Mouse (Mus musculus): ENCODE measurements around the gene Krt76. TPM values are rescaled to one million over a fixed set of nuclear protein-coding genes. Genes with fewer than 3 reads are reported as not detected.
A peak's percentile ranks its signal among the peaks of the same experiment; 100 is the strongest.

The Krt76 gene
- not detected for total RNA-seq (2021)
- long read RNA-seq, experiment 1: 0 reads
- long read RNA-seq, experiment 2: 0 reads

DNA sequence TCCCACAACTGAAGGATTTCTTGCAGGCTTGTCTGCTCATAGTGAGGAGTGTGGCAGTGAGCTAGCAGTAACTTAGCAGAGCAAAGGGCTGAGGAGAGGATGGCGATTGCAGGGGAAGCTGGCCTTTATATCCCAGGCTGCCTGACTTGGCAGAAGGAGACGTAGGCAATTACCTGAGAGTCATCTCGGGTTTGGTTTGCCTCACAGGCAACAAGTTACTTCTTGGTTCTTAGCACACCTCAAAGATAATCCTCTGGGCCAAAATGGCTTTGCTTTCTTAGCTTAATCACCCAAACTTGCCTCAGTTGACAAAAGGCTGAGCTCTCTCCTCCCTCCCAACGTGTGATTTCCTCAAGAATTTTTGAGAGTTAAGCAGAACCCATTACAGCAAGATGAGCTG is at the start of gene Krt76:
Krt76 (minus strand) TSS at position 101 of the 400 bp plus-strand sequence.
- Histone ChIP-seq H3K27ac (no peak within 1 kb of the TSS), H3K4me3 (no peak within 1 kb of the TSS)
- DNase-seq (ENCODE audit: low spot score in 2 of 2): no peak
- no peak for TF ChIP-seq CTCF (conservative IDR thresholded peaks at IDR 0.05)

DNA sequence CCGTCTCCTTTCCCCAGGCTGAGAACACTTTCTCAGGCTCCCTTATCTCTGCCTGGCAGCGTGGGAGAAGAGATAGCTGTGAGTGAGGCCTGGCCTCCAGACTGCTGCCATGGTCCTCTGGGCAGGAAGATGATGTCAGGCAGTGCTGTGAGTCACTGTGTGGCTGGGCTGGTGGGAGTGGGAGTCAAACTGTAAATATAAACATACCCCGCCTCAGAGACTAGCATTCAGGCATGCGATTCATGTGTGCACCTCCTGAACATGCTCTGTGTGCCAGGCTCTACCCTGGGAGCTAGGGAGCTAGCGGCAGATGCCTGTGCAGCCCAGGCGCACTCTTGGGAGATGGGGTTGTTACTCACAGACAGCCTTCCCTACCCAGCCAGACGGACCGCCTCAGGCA is 49.2 kb upstream of the Krt76 start:
- Histone ChIP-seq H3K4me3 (no peak overlapping the region), H3K27ac (no peak overlapping the region)
- peak in 1 of 2 experiments; percentile 5 for DNase-seq (ENCODE audit: low spot score in 2 of 2)
- no peak for TF ChIP-seq CTCF (conservative IDR thresholded peaks at IDR 0.05)

DNA sequence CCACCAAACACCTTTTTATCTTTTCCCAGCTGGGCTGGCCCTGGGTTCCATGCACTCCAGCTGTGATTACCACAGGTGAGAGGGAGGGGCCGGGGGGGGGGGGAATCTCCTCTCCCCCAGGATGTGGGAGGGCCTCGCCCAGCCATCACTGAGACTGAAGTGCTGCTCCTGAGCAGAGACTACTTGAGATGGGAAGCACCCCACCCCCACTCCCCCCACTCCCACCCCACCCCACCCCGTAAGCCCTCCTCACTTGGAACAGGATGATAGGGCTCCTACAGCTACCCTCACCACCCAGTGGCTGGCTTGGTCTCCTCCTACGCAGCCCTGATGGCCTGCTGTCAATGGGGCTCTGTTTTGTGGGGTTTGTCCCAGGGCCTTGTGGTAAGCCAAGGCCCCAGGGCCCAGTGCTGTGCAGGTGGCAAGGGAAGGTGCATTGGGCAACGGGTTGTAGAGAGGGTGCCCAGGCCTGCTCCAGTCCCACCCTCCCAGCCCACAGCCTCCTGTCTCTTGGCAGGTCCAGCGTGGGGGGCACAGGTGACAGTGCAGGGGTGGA is 47.6 kb upstream of the Krt76 start, which contains the start of gene Krt79:
Krt79 (minus strand) TSS at position 51 of the 556 bp plus-strand sequence.
- DNase-seq (ENCODE audit: low spot score in 2 of 2): no peak
- no peak for TF ChIP-seq CTCF (conservative IDR thresholded peaks at IDR 0.05)
- no peak within 1 kb of the TSS for H3K27ac ChIP-seq
- H3K4me3 ChIP-seq: no peak within 1 kb of the TSS

DNA sequence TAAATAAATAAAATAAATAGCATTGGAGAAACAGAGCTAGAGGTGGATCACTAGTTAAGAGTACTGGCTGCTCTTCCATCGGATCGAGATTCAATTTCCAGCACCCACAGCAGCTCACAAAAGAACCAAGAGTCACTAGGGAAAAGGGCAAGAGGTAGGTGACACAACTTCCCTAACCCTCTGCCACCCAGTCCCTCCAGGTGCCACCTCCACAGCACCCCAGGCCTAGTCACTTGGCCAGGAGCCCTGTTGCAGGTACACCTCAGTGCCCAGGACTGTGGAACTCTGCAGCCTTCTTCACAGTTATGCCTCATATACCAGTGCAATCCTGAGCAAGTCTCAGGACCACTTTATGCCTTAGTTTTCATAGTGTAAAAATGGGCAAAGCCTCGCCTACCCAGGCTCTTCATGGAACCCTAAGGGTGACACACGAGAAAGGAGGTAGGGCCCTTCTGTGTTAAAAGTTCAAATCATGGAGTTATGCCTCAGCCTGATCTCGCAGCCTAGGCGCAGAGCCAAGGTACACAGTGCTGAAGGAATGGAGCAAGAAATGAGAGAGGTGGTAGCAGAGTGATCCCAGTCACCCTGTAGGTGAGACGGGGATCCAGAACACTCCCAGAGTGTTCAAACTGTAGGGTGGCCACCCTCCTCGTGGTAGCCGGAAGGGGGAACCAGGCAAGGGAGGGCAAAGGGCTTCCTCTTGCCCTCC is 46.0 kb upstream of the Krt76 start:
- no peak for TF ChIP-seq CTCF (conservative IDR thresholded peaks at IDR 0.05)
- Histone ChIP-seq H3K27ac (no peak overlapping the region), H3K4me3 (no peak overlapping the region)
- no peak for DNase-seq (ENCODE audit: low spot score in 2 of 2)

DNA sequence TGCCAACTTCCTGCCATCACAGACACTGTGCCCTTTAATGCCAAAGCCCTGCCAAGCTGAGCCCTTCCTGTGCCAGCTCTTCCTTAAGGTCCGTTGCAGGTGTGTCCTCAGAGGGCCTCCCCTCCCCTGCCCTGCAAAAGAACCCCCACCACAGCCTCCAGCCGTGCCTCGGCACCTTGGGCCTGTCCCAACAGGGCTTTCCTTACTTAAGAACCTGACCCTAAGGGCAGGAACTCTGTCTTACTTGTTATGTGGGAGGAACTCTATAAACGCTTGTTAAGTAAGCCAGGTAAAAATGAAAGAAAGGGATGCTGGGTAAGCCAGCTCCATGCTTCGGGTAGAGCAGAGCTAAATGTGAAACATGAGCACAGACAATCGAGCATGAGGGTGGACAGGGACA is 40.3 kb upstream of the Krt76 start:
- no peak for DNase-seq (ENCODE audit: low spot score in 2 of 2)
- no peak overlapping the region for H3K27ac ChIP-seq
- no peak overlapping the region for H3K4me3 ChIP-seq
- no peak for TF ChIP-seq CTCF (conservative IDR thresholded peaks at IDR 0.05)

DNA sequence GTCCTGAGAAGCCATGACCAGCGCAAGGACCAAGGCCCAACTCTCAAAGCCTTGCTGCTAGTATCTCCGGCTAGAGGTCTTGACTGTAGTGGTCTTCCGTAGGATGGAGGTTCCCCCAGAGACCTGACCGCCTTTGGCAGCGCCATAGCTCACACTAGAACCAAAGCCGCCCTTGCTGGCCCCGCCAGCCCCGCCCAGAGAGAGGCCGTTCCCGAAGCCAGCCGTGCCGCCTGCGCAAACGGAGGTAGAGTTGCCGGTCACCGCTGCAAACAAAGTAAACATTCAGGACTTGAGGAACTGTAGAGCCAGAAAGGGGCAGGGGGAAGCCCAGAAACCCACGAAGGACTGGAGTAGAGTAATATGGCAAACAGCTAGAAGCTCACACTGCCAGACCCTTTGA is 36.9 kb upstream of the Krt76 start:
- H3K27ac ChIP-seq: no peak overlapping the region
- TF ChIP-seq CTCF (conservative IDR thresholded peaks at IDR 0.05): no peak
- H3K4me3 ChIP-seq: no peak overlapping the region
- DNase-seq (ENCODE audit: low spot score in 2 of 2): no peak

DNA sequence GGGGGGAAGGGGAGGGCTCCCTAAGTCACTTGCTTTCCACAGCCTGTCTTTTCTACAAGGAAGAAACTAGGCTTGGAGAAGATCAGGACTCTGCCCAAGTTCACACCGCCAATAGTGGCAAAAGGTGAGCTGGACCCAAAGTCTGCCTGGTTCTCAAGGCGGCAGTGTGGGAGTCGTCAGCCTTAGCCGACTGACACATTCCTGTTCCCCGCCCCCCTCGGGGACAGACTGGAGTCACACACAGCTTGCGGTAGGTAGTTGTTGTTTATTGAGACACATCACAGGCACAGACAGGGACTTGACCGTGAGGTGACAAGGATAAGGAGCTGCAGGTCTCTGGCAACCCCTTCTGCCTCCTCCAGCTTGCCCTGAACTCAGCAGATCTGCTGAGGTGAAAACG is 36.4 kb upstream of the Krt76 start:
- no peak overlapping the region for H3K4me3 ChIP-seq
- no peak overlapping the region for H3K27ac ChIP-seq
- DNase-seq (ENCODE audit: low spot score in 2 of 2): no peak
- TF ChIP-seq CTCF (conservative IDR thresholded peaks at IDR 0.05): no peak

DNA sequence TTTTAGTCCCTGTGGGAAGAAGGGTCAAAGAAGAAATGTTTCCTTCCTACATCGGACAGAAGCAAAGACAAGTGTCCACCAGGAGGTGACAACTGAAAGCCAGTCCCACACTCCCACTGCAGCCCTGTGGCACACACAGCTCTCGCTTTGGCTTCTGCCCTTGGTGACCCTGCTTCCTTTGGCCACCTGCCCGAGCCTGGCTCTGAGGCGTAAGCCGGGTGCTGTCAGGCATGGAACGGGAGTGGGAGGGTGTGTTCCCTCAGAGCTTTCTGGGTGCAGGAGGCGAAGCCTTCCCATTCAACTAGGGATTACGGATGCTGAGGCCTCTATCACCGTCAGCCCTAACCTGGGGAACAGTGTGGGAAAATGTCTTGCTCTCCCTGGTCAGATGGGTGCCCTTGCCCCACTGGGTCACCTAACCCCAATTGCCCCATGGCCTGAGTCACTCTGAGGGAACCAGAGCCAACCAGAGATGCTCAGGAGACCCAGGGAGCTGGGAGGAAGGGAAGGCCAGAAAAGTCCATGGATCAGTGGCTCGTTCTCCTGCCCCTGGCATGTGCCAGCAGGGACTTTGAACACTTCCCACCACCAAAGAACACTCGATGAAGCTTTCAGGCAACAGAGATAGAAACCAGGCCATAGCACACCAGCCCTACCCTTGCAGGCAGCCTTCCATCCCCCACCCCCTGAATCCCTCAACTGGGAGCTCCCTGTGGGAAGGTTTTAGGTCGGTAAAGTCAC is 34.8 kb upstream of the Krt76 start:
- Histone ChIP-seq H3K27ac (no peak overlapping the region), H3K4me3 (no peak overlapping the region)
- TF ChIP-seq CTCF (conservative IDR thresholded peaks at IDR 0.05): no peak
- no peak for DNase-seq (ENCODE audit: low spot score in 2 of 2)

DNA sequence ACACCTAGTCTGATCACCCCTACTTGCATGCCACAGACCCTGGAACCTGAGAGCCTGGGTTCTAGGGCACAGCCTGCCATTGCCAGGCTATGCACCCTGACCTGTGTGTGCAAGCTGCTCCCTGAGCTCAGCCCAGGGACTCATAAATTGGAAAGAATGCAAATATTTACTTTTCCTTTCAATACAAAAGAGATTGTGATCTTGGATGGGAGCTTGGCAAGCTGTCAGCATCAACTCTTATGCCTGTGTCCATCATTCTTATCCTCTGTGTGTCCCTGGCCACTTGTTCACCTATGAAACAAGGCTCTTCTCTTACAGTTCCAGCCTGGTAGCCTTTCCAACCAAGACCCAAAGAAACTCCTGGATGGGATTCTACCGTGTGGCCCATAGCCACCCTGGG is 32.3 kb upstream of the Krt76 start:
- no peak for TF ChIP-seq CTCF (conservative IDR thresholded peaks at IDR 0.05)
- Histone ChIP-seq H3K27ac (no peak overlapping the region), H3K4me3 (no peak overlapping the region)
- DNase-seq (ENCODE audit: low spot score in 2 of 2): no peak

DNA sequence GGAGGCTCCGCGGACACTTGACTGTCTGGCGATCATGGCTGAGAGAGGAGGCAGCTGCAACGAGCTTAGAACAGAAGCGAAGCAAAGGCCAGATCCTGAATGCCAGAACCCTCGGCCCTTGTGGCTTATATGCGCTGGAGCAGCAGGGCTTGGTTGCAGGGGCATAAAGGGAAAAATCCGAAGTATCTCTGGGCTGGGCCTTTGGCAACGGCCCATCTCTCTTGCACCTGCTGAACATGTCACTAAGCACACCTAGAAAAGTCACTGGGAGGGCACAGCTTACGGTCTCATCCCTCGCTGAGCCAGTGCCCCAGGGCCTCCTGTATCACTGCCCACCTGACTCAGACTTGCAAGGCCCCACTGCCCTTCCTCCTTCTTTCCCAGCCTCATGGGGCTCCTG is 31.9 kb upstream of the Krt76 start, which contains the start of gene Krt4:
Krt4 (minus strand) TSS at position 101 of the 400 bp plus-strand sequence.
- TF ChIP-seq CTCF (conservative IDR thresholded peaks at IDR 0.05): no peak
- Histone ChIP-seq H3K4me3 (no peak within 1 kb of the TSS), H3K27ac (no peak within 1 kb of the TSS)
- DNase-seq (ENCODE audit: low spot score in 2 of 2): no peak

DNA sequence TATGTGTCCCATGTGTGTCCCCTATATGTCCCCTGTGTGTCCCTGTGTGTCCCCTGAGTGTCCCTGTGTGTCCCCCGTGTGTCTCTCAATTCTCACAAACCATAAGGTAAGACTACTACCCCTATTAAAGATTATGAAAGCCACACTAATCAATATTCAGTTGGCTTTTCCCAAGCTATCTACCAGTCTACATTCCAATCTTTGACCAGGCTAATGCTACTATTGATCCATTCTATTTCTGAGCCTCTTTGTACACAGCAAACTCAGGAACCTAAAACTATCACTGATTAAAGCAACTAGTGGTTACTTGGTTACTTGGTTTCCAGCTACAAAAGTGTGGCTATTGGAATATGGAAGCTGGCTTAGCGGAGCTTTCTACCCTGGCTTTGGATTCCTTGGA is 29.6 kb upstream of the Krt76 start:
- TF ChIP-seq CTCF (conservative IDR thresholded peaks at IDR 0.05): no peak
- DNase-seq (ENCODE audit: low spot score in 2 of 2): no peak
- Histone ChIP-seq H3K4me3 (no peak overlapping the region), H3K27ac (no peak overlapping the region)

DNA sequence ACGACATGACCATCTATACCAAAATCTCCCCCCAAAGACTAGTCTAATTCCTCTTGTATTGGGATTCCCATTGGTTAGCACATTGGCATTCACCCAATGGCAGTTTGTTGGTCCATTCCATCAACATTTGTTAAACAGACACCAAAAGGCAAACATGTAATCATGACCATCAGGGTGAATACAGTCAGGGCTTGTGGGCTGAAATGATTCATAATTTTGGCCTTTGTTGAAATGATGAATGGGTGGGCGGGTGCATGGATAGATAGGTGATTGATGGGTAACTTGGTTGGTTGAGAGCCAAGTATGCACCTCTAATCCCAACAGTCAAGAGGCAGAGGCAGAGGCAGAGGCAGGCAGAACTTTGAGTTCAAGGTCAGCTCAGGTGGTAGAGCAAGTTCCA is 23.4 kb upstream of the Krt76 start:
- Histone ChIP-seq H3K27ac (no peak overlapping the region), H3K4me3 (no peak overlapping the region)
- no peak for TF ChIP-seq CTCF (conservative IDR thresholded peaks at IDR 0.05)
- DNase-seq (ENCODE audit: low spot score in 2 of 2): no peak

DNA sequence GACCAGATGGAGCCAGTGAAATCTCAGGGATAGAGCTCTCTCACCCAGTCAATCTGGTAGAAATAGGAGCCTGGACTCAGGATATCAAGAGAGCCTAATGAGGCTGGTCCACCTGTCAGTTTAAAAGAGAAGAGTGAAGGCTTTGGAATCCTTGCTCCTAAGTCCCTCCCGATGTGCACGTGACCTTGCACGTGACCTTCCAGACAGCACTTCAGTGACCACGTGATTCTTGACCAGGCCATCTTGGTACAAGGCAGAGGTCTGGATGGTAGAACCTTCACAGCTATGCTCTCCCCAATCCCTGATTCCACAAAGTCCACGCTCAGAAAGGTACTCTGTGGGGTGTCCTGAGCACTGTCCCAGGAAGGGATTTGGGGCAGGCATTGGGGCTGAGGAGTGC is 12.1 kb upstream of the Krt76 start:
- TF ChIP-seq CTCF (conservative IDR thresholded peaks at IDR 0.05): no peak
- Histone ChIP-seq H3K27ac (no peak overlapping the region), H3K4me3 (no peak overlapping the region)
- no peak for DNase-seq (ENCODE audit: low spot score in 2 of 2)
